Mouse (Mus musculus): ENCODE measurements around the gene Arid3b.
A peak's percentile ranks its signal among the peaks of the same experiment; 100 is the strongest.
"Not testable (repeated sequence)": the region's sequence is repeated elsewhere in the genome, so short reads cannot be mapped to it uniquely, and the experiment has no call there.

Gene Arid3b

GRCm38 (mm10) chr9:57836581-57837170 is at the start of gene Arid3b:
Gene Arid3b (minus strand): TSS chr9:57836793.
- peak; percentile 95 to 97 for DNase-seq

- no peak for DNase-seq
These were observed 46.8 kb upstream of the Arid3b start for GRCm38 (mm10) chr9:57883413-57883812.

GRCm38 (mm10) chr9:57881781-57882180 is 45.2 kb upstream of the Arid3b start:
- not testable (repeated sequence) for DNase-seq

- no peak for DNase-seq
These were observed 43.7 kb upstream of the Arid3b start for GRCm38 (mm10) chr9:57880278-57880677.

- DNase-seq = no peak
These were observed 42.6 kb upstream of the Arid3b start for GRCm38 (mm10) chr9:57879213-57879612.

GRCm38 (mm10) chr9:57874994-57875393 is 38.4 kb upstream of the Arid3b start:
- no peak for DNase-seq

GRCm38 (mm10) chr9:57874134-57874533 is 37.5 kb upstream of the Arid3b start:
- DNase-seq = no peak

- no peak for DNase-seq
These were observed 33.8 kb upstream of the Arid3b start for GRCm38 (mm10) chr9:57870273-57870816.

GRCm38 (mm10) chr9:57868767-57869166 is 32.2 kb upstream of the Arid3b start:
- no peak for DNase-seq

GRCm38 (mm10) chr9:57867880-57868279 is 31.3 kb upstream of the Arid3b start:
- DNase-seq = no peak

GRCm38 (mm10) chr9:57867236-57867635 is 30.6 kb upstream of the Arid3b start:
- no peak for DNase-seq

- DNase-seq = peak in 1 of 2 experiments; percentile 6
These were observed 29.9 kb upstream of the Arid3b start for GRCm38 (mm10) chr9:57866530-57866929.

- DNase-seq = no peak
These were observed 27.7 kb upstream of the Arid3b start for GRCm38 (mm10) chr9:57864336-57864735.

- DNase-seq = peak; percentile 47 to 67
These were observed 25.4 kb upstream of the Arid3b start for GRCm38 (mm10) chr9:57861951-57862471.

- no peak for DNase-seq
These were observed 19.9 kb upstream of the Arid3b start for GRCm38 (mm10) chr9:57856456-57856855.

GRCm38 (mm10) chr9:57854280-57854679 is 17.7 kb upstream of the Arid3b start:
- no peak for DNase-seq

GRCm38 (mm10) chr9:57839032-57839431 is 2.4 kb upstream of the Arid3b start:
- no peak for DNase-seq

- DNase-seq = no peak
These were observed 615 bp downstream of the Arid3b start for GRCm38 (mm10) chr9:57835841-57836514.

- no peak for DNase-seq
These were observed 1.8 kb downstream of the Arid3b start for GRCm38 (mm10) chr9:57834629-57835417.

GRCm38 (mm10) chr9:57833762-57834471 is 2.7 kb downstream of the Arid3b start:
- no peak for DNase-seq

GRCm38 (mm10) chr9:57831267-57832082 is 5.1 kb downstream of the Arid3b start:
- peak; percentile 97 to 99 for DNase-seq

Measured in lung, postnatal 4 days (tissue).